Mouse (Mus musculus): ENCODE measurements around the gene Cops4.

DNA sequence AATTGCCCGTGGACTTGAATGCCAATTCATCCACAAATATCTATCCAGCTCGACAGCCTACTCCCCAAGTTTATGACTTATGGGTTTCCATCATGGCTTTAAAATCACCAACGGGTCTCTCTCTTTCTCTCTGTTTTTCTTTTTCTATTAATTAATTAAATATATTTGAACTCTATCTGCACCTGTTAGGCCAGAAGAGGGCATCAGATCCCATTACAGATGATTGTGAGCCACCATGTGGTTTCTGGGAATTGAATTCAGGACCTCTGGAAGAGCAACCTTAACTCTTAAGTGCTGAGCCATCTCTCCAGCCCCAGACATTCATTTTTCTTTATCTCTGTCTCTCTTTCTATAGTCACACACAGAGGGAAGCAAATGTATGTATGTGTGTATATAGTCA is 40.7 kb downstream of the Cops4 start:
- TF ChIP-seq GATA1 (IDR thresholded peaks at IDR 0.05; ENCODE audit: borderline replicate concordance, low read length): no peak
- no peak for TF ChIP-seq FLI1 (IDR thresholded peaks at IDR 0.05; ENCODE audit: low read length)

Measured in megakaryocyte, embryonic 14.5 days (primary cell).